Mouse (Mus musculus) lung, adult 2 months (tissue): ENCODE results near the gene Ogt. TPM values are rescaled to one million over a fixed set of nuclear protein-coding genes. Genes with fewer than 3 reads are reported as not detected.

Experiments
- DNase-seq: peaks from one replicate; pipeline ENCODE4 v3.0.0; 2022
- H3K4me1 ChIP-seq: fragments of 200-500 bp; 2 replicates; pipeline ENCODE4 v1.6.1; 2011; ENCODE audit warnings: low read length; ENCODE audit not compliant: control insufficient read depth, insufficient read depth
- H3K4me3 ChIP-seq: fragments of 200-500 bp; replicated peaks from 2 replicates; pipeline ENCODE3; 2011; ENCODE audit warnings: low read depth, mild to moderate bottlenecking, control low read depth, low read length; ENCODE audit errors: extremely low read depth
- CTCF ChIP-seq: fragments of 200-500 bp; IDR thresholded peaks from 2 replicates; pipeline ENCODE4 v1.5.1; 2011; ENCODE audit warnings: mild to moderate bottlenecking, low read length, control low read depth; ENCODE audit not compliant: insufficient read depth
- POLR2A ChIP-seq: fragments of 200-500 bp; IDR thresholded peaks from 2 replicates; pipeline ENCODE4 v1.6.1; 2011; ENCODE audit warnings: low read depth, mild to moderate bottlenecking, control low read depth, low read length, borderline replicate concordance; ENCODE audit errors: extremely low read depth
- WGBS: fragments of 180-500 bp; shearing (Covaris S2); methylation state at CpG from one replicate; pipeline ENCODE4 v1.1.7; 2018; 5-methylcytosine and 5-hydroxymethylcytosine counted together
- polyA plus RNA-seq: library from polyadenylated mRNA; depleted of rRNA; stranded (reverse); fragments of >200 nt; gene quantifications from 2 replicates; pipeline ENCODE4 v1.2.3, GENCODE M21; 2012; rRNA removed

Ogt gene
- 59.0 and 107 TPM in 2 replicates for polyA plus RNA-seq

DNA sequence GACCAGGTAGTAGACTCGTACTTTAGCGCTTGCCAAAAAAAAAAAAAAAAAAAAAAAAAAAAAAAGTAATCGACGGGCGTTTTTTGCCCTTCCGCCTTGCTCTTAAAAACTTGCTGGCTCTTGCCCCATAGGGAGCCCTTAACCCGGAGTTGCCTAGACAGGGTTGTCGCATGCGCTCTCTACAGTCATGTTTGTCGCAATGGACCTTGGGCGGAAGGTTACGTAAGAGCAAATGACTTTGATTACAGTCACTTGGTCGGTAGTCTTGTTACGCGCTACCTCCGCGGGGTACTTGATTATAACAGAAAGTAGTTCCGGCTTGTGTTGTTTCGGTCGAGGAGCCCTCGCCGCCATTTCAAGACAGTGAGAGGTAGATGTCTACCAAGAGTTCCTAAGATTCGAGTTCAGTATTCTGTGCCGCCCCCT is at the start of gene Ogt:
Gene Ogt (plus strand): TSS at position 320 of the 426 bp plus-strand sequence.
- WGBS: 18% methylated on average over 24 of the region's 24 CpGs
- Histone ChIP-seq H3K4me3 (peak within 1 kb of the TSS; percentile 91), H3K4me1 (0 out of 2 replicates have a peak, but pooled peaks cover 2% of the 10 kb centered on the region)
- TF ChIP-seq CTCF (no peak), POLR2A (peak; percentile 58; the same call in 1 of the 2 replicates)
- DNase-seq: peak; percentile 85

DNA sequence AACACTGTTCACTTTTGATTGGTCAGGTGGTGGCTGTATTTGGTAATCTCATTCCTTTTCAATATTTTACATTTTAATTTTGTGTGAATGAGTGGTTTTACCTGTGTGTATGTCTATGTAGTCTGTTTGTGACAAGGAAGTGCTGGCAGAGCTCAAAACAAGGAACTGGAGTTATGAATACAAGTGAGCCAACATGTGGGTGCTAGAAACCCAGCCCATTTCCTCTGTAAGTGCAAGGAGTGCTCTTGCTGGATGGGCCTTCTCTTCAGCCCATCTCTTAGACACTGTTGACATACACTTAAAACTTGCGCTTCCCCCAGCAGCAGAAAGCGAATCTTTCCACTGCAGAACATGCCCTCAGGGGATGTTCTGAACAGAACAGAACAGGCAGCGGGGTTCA is 23.7 kb upstream of the Ogt start:
- Histone ChIP-seq H3K4me3 (no peak overlapping the region), H3K4me1 (no peaks in the 10 kb centered on the region)
- 82% methylated on average over 3 of the region's 3 CpGs for WGBS
- no peak for DNase-seq
- no peak for TF ChIP-seq CTCF
- TF ChIP-seq POLR2A: no peak

DNA sequence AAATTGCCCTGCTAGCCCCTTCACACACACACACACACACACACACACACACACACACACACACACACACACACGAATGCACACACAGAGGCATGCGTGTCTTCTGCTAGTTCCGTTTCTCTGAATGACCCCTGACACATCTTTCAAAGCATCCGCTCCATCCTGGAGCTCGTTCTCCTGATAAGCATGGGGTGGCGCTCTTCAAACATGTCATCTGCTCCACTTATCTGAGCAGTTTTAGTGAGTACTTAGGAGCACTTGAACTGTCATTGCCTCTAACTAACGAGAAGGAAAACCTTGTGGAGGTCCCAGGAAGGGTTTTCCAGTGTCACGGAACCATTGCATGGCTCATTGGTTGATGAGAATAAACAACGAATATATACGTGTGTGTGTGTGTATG is 22.0 kb upstream of the Ogt start:
- WGBS: 67% methylated on average over 10 of the region's 10 CpGs
- H3K4me1 ChIP-seq: no peaks in the 10 kb centered on the region
- TF ChIP-seq CTCF: no peak
- TF ChIP-seq POLR2A: no peak
- no peak overlapping the region for H3K4me3 ChIP-seq
- no peak for DNase-seq

DNA sequence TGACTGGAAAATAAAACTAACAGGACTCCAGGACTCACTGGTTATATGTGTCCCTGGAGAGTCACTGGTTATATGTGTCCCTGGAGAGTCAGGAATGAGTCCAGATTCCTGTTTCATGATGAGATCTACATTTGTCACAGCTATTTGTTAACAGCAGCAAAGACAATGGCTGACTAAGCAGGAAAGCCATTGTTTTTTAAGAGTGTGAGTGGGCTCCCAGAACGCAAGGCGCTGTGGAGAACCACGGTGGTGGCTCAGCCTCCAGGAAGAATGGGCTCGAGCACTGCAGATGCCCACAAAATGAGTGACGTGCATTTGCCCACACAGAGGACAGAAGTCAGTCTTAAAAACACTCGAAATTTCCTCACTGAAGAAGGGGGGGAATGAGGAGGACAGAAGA is 19.5 kb upstream of the Ogt start:
- DNase-seq: no peak
- H3K4me1 ChIP-seq: no peaks in the 10 kb centered on the region
- 40% methylated on average over 6 of the region's 6 CpGs for WGBS
- no peak overlapping the region for H3K4me3 ChIP-seq
- TF ChIP-seq POLR2A: no peak
- no peak for TF ChIP-seq CTCF

DNA sequence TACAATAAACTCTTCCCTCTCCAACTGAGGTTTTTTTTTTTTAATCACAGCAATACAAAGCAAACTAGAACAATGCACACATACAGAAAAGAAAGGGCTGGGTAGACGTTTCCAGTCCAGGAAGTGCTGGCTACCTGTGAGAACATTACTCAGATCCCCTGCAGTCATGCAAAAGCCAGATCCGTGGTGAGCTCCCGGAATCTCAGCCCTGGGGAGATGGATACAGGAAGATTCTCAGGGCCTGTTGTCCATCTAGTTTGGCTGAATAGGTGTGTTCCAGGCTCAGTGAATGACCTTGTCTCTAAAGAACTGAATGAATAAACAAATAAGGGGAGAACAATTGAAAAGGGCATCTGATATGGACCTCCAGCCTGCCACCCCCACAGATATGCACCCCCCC is 17.3 kb upstream of the Ogt start:
- no peak for DNase-seq
- WGBS: 40% methylated on average over 3 of the region's 3 CpGs
- TF ChIP-seq CTCF (no peak), POLR2A (no peak)
- no peak overlapping the region for H3K4me3 ChIP-seq
- no peaks in the 10 kb centered on the region for H3K4me1 ChIP-seq

DNA sequence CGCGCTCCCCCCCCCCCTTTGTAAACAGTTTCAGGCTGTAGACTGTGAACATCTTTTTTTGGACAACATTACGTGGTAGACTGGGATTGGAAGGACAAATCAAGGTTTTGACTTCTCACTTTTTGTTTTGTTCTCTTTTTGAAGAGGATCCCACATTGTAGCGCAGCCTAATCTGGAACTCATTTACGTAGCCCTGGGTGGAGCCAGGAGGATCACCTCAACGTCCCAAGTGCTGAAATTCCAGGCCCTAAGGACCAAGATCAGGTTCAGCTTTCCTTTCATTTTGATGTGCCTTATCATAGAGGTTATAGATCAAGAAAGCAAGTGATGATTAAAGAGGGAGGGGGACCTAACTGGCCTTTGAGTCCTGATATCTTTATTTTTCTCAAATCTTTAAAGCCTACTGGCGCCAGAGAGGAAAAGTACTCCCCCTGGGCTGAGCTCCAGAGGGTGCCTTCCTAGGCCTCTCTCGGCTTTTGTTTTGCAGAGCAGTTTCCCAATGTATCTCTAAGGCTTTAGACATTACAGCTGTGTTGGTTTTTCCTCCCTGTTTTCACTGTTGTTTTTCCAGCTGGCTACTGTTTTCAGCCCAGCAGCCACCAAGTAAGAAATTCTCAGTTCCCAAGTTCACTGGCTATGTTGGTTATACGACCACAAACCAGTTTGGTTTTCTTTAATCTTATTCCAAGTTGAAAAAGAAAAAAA is 2.9 kb upstream of the Ogt start:
- Histone ChIP-seq H3K4me3 (no peak overlapping the region), H3K4me1 (no peaks in the 10 kb centered on the region)
- no peak for DNase-seq
- 39% methylated on average over 9 of the region's 9 CpGs for WGBS
- TF ChIP-seq CTCF (no peak), POLR2A (no peak)

DNA sequence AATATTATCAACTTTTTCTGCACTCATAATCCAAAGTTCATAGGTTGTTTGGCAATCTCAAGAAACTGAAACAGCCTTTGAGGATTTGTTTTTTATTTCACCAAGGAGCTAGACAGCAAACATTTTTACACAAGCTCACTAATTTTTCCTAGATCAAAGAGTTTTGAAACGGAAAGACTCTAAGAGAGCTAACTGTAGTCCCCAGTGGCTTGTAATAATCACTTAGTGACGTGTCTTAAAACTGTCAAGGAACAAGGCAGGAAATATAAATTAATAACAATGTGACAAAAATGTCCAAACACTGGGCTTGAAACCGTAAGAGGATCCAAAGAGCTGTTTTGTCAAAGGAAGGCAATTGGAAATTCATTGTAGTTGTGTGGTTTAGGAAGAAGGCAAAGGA is 1.0 kb upstream of the Ogt start:
- 26% methylated on average over 3 of the region's 3 CpGs for WGBS
- Histone ChIP-seq H3K4me3 (peak overlapping the region; percentile 46), H3K4me1 (0 out of 2 replicates have a peak, but pooled peaks cover 2% of the 10 kb centered on the region)
- no peak for TF ChIP-seq CTCF
- no peak for TF ChIP-seq POLR2A
- no peak for DNase-seq

DNA sequence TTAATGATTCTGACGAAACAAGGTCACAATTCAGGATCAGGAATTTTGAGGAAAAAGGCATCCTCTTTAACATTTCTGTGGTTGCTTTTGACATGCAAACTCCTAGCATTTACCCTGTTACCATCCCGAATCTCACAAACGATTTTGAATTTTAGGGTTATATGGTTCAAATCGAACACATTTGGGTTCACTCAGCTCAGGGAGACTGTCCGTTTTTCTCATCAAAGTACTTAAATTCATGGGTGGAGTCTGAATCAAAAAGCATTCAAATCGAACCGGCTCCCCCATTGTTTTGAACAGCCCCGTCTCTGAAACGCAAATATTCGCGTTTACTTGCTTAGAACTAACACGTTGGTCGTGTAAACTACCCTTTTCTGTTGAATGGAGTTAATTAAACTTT is 554 bp upstream of the Ogt start:
- Histone ChIP-seq H3K4me1 (0 out of 2 replicates have a peak, but pooled peaks cover 2% of the 10 kb centered on the region), H3K4me3 (peak overlapping the region; percentile 46)
- WGBS: 25% methylated on average over 13 of the region's 13 CpGs
- DNase-seq: no peak
- TF ChIP-seq CTCF (no peak), POLR2A (no peak)

DNA sequence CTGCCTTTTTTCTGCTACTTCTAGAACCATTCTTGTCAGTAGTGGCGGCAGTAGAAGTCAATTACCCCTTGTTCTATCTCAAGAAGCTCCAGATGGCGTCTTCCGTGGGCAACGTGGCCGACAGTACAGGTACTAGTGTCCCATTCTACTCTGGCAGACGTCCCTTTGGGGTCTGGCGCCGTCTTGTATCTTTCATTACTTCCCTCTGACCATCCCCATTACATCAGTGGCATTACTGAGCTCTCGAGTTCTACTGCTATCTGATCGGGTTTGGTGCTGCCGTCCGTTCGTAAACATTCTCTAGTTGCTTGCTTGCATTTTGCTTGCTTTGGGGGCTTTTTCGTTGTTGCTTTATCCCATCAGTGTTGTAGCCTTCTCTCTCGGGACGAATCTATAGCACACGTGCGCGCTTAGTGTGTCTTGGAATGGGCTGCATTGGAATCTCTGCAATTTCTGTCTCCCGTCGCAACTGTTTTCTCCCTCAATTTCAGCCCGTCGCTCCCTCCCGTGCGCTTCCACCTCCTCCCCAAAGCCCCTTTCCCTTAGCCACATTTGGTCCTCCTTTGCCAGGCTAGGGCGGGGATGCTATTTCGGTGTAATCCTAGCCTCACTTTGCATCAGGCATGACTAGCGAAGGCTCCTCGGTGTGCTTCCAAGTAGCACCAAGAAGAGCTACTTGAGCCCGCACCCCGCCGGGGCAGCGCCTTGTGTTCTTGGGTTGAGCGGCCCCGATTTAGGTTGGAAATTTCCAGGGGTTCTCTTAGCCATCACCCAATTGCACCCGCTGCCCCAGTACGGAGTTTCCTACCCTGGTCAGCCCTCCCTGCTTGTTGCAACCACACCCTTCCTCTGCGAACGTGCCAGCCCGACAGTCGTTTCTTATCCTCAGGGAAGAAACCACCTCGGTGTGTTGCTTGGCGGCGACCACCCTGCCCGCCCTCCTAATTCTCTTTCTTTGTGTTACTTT is 617 bp downstream of the Ogt start:
- no peak for TF ChIP-seq POLR2A
- TF ChIP-seq CTCF: no peak
- Histone ChIP-seq H3K4me3 (peak overlapping the region; percentile 91), H3K4me1 (peaks cover 5% of the 10 kb centered on the region; the same call in 1 of the 2 replicates)
- 23% methylated on average over 45 of the region's 45 CpGs for WGBS
- peak; percentile 45 for DNase-seq
